Mouse (Mus musculus) spleen, adult 18-20 months (tissue): ENCODE results near the gene Ano3.

Experiments used
- DNase-seq, 2 experiments: peaks; one replicate each; pipeline ENCODE4 v3.0.0; 2022; ENCODE audit warnings: mixed read lengths in 2 of 2

Gene Ano3

GRCm38 (mm10) chr2:110806302-110807093, 144.2 kb downstream of the Ano3 start:
- no peak for DNase-seq

GRCm38 (mm10) chr2:110795928-110796327, 154.8 kb downstream of the Ano3 start:
- DNase-seq, result no peak

DNA sequence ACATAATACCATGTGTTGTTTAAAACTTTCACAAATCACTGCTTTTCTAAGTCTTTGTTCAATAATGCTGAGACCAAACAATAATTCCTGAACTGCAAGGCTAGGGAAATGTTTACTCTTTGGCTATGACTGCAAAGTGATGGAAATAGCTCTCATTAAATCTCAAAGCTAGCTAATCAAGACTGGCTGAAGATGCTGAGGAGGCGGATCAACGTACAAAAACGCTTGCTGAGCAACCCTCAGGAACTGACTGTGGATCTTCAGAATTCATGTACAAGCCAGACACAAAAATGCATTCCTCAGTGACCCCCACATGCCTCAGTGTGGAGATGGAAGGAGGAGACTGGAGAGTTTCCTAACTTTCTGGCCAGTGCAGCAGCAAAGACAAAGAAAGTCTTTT, 155.3 kb downstream of the Ano3 start:
- no peak for DNase-seq

- DNase-seq, result no peak
Observed at GRCm38 (mm10) chr2:110787396-110787795, 163.3 kb downstream of the Ano3 start.

GRCm38 (mm10) chr2:110759434-110759833, 191.3 kb downstream of the Ano3 start:
- no peak for DNase-seq

GRCm38 (mm10) chr2:110757556-110757955, 193.2 kb downstream of the Ano3 start:
- DNase-seq, result no peak

DNA sequence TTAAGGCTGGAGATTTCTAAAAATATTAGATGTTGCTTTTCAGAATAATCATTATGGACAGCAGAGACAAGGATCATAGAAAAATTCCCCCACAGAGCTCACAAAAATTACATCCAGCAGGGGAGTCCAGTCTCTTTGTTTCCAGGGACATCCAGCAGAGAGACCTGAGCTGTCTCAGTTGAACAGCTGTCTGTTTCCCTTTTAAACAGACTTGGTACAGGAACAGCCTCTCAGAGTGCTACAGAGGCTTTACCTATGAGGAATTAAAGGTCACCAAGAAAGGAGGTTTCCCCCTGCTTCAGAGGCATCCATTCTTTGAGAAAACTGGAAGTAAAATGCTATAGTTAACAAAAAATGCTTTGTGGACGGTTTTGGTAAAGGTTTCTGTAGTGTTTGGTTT, 210.2 kb downstream of the Ano3 start:
- no peak for DNase-seq

DNA sequence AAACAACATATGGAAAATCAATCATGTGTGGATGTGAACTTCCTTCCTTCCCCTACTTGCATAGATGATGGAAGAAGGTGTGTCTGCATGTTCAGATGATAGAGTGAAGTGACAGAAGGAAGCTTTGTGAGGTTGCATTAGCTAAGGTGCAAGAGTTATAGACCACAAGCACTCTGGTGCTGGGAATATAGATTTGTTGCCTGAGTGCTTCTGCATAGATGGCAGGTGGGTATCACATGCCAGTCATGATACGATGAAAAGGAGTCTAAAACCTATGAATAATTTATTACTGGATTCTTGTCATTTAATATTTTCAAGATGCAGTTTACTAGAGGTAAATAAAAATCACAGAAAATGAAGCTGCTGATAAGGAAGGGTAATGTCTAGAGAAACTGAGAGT, 210.9 kb downstream of the Ano3 start:
- DNase-seq, result no peak

GRCm38 (mm10) chr2:110737981-110738380, 212.7 kb downstream of the Ano3 start:
- no peak for DNase-seq

DNA sequence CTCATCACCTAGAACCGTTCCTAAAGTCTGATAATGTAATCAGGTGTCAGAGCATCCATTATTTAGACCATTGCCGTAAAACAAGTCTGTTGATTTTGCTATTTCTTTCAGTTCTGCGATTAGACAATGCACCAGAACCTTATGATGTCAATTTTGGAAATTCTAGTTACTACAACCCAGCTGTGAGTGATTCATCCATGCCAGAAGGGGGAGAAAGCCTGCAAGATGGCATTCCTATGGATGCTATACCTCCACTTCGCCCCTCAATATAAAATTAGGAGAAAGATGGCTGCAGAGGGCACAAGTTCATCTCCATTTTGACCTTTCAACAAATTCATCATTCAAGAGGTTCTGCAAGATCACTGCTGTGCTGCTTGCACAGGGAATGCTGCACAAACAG, 213.5 kb downstream of the Ano3 start:
- no peak for DNase-seq

- DNase-seq, result no peak
Observed at GRCm38 (mm10) chr2:110726106-110726505, 224.6 kb downstream of the Ano3 start.

DNA sequence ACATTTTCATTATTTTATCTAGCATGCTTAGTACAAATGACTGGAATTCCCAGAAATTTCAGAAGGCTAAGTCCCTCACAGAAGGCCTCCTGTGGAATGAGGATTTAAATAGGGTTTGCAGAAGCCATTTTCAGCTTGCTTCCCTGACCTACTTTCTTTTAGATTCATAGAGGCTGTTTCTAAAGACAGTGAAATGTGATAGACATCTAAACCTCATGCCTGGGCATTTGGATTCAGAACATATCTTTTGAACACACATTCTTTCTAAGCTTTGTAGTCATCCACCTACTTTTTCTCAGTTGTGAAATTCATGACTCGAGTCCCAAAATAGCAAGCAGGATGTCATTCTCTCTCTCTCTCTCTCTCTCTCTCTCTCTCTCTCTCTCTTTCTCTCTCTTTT, 228.5 kb downstream of the Ano3 start:
- DNase-seq, result no peak

DNA sequence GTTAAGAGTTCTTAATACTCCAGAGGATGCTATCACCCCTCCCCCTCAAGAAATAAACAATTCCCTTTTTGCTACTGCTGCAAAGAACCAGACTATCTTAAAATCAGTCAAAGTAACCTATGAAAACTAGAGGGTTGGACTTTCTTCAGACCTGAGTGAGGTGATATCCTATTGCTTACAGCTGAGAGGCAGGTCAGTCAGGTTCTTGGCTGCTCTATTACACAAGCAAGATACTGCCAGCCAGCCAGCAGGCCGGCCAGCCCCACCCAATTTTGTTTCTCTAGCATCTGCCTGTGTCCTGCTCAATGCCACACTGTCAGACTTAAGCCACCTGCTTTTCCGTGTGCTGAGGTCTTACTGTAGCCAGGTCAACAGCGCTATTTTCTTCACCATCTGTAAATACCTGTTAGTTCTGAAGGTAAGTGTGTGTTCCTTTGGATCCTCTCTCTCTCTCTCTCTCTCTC, 229.4 kb downstream of the Ano3 start, which contains the start of gene Muc15:
Muc15 (plus strand) TSS at position 51 of the 464 bp plus-strand sequence.
- no peak for DNase-seq

GRCm38 (mm10) chr2:110719051-110719450, 231.7 kb downstream of the Ano3 start:
- DNase-seq, result no peak

GRCm38 (mm10) chr2:110710055-110710720, 240.5 kb downstream of the Ano3 start:
- no peak for DNase-seq

DNA sequence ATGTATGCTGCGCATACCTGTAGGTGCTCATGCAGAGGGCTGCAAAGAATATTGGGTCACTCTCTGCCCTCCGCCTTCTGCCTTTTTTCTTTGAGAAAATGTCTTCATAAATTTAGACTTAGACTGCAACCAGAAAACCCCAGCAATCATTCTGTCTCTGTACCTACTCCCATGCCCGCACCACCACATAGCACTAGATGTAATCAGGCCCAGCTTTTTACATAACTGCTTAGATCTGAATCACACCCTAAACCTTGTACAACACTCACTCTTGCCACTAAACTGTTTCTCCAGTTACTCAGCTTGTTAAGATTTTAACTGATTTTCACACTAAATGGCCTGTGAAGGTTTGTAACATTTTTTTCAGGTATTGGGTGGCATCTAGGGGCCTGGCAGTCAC, 241.3 kb downstream of the Ano3 start:
- DNase-seq, result no peak

- no peak for DNase-seq
Observed at GRCm38 (mm10) chr2:110671071-110671624, 279.6 kb downstream of the Ano3 start.

- DNase-seq, result no peak
Observed at GRCm38 (mm10) chr2:110663329-110663728, 287.4 kb downstream of the Ano3 start.

GRCm38 (mm10) chr2:110644846-110645245, 305.9 kb downstream of the Ano3 start:
- DNase-seq, result no peak

DNA sequence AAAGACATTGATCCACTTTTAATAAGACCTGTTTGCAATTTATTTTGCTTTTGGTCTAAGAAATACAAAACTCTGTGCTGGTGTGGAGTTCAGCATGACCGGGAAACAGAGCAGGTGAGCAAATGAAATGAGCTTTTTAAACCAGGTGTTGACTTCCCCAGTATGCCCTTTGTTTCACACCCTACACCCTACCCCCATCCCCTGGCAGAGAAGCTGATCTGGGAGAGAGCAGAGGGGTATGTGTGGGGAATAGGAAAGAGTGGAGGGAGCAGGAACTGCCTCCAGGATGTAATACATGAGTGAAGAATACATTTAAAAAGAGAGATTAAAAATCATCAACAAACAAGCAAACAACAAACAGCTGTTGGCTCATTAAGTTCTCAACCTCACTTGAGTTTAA, 306.4 kb downstream of the Ano3 start:
- no peak for DNase-seq
